Mouse (Mus musculus) forebrain, embryonic 11.5 days (tissue): ENCODE results near the gene Tmem208. TPM values are rescaled to one million over a fixed set of nuclear protein-coding genes. Genes with fewer than 3 reads are reported as not detected.
A peak's percentile ranks its signal among the peaks of the same experiment; 100 is the strongest.

Experiments used
- ATAC-seq: fragments of 200-750 bp; cut with Nextera tagmentation; replicated peaks from 2 replicates; pipeline ENCODE4 v1.8.0; 2017; ENCODE audit warnings: moderate TSS enrichment; ENCODE audit not compliant: low FRiP score
- DNase-seq: peaks from one replicate; pipeline ENCODE4 v3.0.0-alpha.2; 2017; ENCODE audit warnings: low spot score
- H3K27ac ChIP-seq: fragments of 300-500 bp; sonication (generic); 2 replicates; pipeline ENCODE4 v1.5.1; 2014; ENCODE audit warnings: low read depth, low read length
- H3K27me3 ChIP-seq: fragments of 300-500 bp; sonication (generic); 2 replicates; pipeline ENCODE4 v1.6.1; 2014; ENCODE audit warnings: mild to moderate bottlenecking, low read length, mixed read lengths; ENCODE audit not compliant: control insufficient read depth, insufficient read depth
- H3K36me3 ChIP-seq: fragments of 300-500 bp; sonication (generic); 2 replicates; pipeline ENCODE4 v1.6.1; 2014; ENCODE audit warnings: mild to moderate bottlenecking, low read length, moderate library complexity, mixed read lengths; ENCODE audit not compliant: control insufficient read depth, insufficient read depth
- H3K4me1 ChIP-seq: fragments of 300-500 bp; sonication (generic); replicated peaks from 2 replicates; pipeline ENCODE4 v1.6.1; 2014; ENCODE audit warnings: low read length, mixed read lengths; ENCODE audit not compliant: control insufficient read depth, insufficient read depth
- H3K4me2 ChIP-seq: fragments of 300-500 bp; sonication (generic); 2 replicates; pipeline ENCODE4 v1.6.1; 2014; ENCODE audit warnings: low read depth, mild to moderate bottlenecking, low read length, moderate library complexity, mixed read lengths; ENCODE audit not compliant: severe bottlenecking
- H3K4me3 ChIP-seq: fragments of 300-500 bp; sonication (generic); 2 replicates; pipeline ENCODE4 v1.5.1; 2014; ENCODE audit warnings: low read depth, low read length
- H3K9ac ChIP-seq: fragments of 300-500 bp; sonication (generic); 2 replicates; pipeline ENCODE4 v1.6.1; 2014; ENCODE audit warnings: low read length
- H3K9me3 ChIP-seq: fragments of 300-500 bp; sonication (generic); 2 replicates; pipeline ENCODE4 v1.6.1; 2016; ENCODE audit warnings: low read length, mixed read lengths; ENCODE audit not compliant: control insufficient read depth
- WGBS: fragments of 180-500 bp; shearing (Covaris S2); extraction: QIAGEN DNeasy Blood & Tissue Kit; methylation state at CpG from one replicate; pipeline ENCODE4 v1.1.7; 2014; 5-methylcytosine and 5-hydroxymethylcytosine counted together
- polyA plus RNA-seq: library from polyadenylated mRNA; unstranded; fragments of >200 nt; fragmentation: Nextera tagmentation; extraction: Ambion mirVana; gene quantifications from 2 replicates; pipeline ENCODE4 v1.2.1, GENCODE M21; 2014

Gene Tmem208
- polyA plus RNA-seq, 1 experiment from 2014 or later = 85.0 TPM

DNA sequence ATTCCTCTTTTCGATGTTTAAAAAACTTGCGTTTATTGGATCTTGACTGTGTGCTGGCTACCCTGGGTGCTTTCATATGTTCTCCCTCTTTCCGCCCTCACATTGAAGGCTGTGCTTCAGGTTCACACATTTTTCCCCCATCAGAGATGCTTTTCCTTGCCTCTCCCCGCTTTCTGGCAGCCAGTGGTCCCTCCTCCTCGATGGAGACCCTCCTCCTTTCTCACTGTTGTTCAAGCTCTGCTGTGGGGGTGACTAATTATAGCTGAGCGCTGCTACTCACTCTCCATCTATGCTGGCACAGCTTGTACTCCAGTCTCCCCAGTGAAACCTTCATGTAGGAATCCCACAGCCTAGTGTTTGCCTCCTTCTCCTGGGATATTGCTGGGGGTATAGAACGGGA, 24.0 kb downstream of the Tmem208 start:
- WGBS = 45% methylated on average over 7 of the region's 7 CpGs
- peak overlapping the region; percentile 80; the same call in 1 of the 2 replicates for H3K9ac ChIP-seq
- peak; percentile 51 for DNase-seq
- H3K9me3 ChIP-seq = no peaks in the 10 kb centered on the region
- H3K36me3 ChIP-seq = no peaks in the 10 kb centered on the region
- H3K27me3 ChIP-seq = no peaks in the 10 kb centered on the region
- H3K4me2 ChIP-seq = peak overlapping the region; percentile 78; the same call in 1 of the 2 replicates
- peak overlapping the region; percentile 63; the same call in 1 of the 2 replicates for H3K4me3 ChIP-seq
- H3K4me1 ChIP-seq = peaks cover 8% of the 10 kb centered on the region
- ATAC-seq = no peak
- no peak overlapping the region for H3K27ac ChIP-seq

DNA sequence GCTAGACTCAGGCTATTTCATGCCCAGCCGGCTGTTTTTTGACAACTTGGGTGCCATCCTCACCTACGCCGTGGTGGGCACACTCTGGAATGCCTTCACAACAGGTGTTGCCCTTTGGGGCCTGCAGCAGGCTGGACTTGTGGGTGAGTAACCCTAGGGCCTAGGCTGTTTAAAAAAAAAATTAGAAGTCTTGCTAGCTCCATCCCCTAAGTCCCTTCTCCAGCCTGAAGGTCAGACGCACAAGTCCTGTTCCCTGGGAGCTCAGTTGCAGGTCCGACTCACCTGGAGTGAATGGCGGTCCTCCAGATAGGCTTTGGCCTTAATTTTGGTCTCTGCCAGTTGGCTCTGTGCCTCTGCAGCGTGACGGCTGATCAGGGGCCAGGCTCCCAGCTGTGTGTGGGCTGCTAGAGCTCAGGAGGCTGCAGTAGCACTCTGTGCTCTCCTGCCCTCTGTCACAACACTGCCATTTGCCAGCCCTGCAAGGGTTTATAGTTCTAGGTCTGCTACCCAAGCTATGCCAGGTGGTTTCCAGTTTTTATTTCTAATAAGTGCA, 27.5 kb downstream of the Tmem208 start:
- WGBS = 81% methylated on average over 8 of the region's 8 CpGs
- no peak overlapping the region for H3K9ac ChIP-seq
- H3K27ac ChIP-seq = no peak overlapping the region
- no peak for ATAC-seq
- DNase-seq = no peak
- no peaks in the 10 kb centered on the region for H3K9me3 ChIP-seq
- H3K36me3 ChIP-seq = no peaks in the 10 kb centered on the region; the same call in 1 of the 2 replicates
- H3K4me2 ChIP-seq = no peak overlapping the region
- no peak overlapping the region for H3K4me3 ChIP-seq
- H3K27me3 ChIP-seq = no peaks in the 10 kb centered on the region
- H3K4me1 ChIP-seq = peaks cover under 1% of the 10 kb centered on the region; the same call in 1 of the 2 replicates

DNA sequence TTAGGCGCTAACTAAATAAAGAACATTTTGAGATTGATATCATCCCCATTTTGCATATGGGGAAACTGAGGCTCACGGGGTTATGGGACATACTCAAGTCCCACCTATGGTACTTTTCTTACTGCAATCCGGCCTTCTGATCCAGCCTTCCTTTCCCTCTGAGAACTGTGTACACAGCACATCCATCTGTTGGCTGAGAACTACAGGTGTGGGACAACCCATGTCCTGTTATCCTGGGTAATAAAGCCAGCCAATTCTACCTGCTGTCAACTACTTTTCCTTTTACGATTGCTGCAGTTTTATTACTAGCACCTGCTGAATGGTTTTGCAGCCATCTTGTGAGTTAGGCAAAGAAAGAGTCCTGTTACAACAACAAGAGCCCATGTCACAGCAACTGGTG, 28.4 kb downstream of the Tmem208 start:
- no peak overlapping the region for H3K4me2 ChIP-seq
- no peaks in the 10 kb centered on the region for H3K9me3 ChIP-seq
- no peaks in the 10 kb centered on the region; the same call in 1 of the 2 replicates for H3K36me3 ChIP-seq
- H3K27ac ChIP-seq = no peak overlapping the region
- WGBS = 90% methylated on average over 4 of the region's 4 CpGs
- no peak for DNase-seq
- H3K4me1 ChIP-seq = no peaks in the 10 kb centered on the region
- no peaks in the 10 kb centered on the region for H3K27me3 ChIP-seq
- no peak for ATAC-seq
- no peak overlapping the region for H3K9ac ChIP-seq
- no peak overlapping the region for H3K4me3 ChIP-seq

DNA sequence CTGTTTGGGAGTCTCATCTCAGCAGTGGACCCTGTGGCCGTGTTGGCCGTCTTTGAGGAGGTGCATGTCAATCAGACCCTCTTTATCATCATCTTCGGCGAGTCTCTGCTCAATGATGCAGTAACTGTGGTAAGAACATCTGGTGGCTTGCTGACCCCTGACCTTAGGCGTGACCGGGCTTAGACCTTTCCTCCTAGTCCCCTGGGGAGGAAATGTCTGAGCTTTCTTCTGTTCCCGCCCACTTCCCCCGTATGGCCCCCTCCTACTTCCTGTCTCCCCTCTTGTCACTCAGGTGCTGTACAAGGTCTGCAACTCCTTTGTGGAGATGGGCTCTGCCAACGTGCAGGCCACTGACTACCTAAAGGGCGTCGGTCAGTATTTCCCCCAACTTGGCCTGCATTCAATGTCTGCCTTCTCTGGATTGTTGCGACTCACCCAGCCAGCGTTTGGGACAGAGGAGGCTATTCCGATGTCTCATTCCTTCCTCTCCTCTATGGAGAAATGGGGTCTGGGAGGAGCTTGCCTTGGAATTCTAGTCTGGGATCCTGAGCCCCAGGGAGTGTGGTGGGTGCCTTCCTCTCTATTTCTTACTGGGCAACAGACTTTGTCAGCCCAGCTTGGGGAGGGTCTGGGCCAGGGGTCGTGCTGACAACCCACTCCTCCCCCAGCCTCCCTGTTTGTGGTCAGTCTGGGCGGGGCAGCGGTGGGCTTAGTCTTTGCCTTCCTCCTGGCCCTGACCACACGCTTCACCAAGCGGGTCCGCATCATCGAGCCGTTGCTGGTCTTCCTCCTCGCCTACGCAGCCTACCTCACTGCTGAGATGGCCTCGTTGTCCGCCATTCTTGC, 29.2 kb downstream of the Tmem208 start:
- H3K4me1 ChIP-seq = no peaks in the 10 kb centered on the region
- no peak overlapping the region; the same call in 1 of the 2 replicates for H3K9ac ChIP-seq
- H3K4me2 ChIP-seq = no peak overlapping the region
- no peaks in the 10 kb centered on the region for H3K9me3 ChIP-seq
- no peak for ATAC-seq
- no peak overlapping the region for H3K4me3 ChIP-seq
- DNase-seq = no peak
- no peaks in the 10 kb centered on the region for H3K27me3 ChIP-seq
- no peak overlapping the region for H3K27ac ChIP-seq
- no peaks in the 10 kb centered on the region; the same call in 1 of the 2 replicates for H3K36me3 ChIP-seq
- WGBS = 79% methylated on average over 26 of the region's 26 CpGs

DNA sequence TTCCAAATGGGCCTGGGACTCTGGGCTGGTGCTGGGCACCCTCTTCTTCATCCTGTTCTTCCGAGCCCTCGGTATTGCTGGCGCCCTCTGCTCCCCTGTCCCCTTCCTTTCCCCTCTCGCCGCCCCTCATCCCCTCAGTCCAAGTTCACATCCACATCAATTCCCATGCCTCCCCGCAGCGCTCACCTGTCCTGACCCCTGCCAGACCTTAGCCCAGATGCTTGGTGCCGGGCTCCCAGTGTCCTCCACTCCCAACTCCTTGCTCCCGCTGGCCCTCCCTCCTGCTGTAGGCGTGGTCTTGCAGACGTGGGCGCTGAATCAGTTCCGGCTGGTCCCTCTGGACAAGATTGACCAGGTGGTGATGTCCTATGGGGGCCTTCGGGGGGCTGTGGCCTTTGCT, 30.5 kb downstream of the Tmem208 start:
- Histone ChIP-seq H3K27ac (no peak overlapping the region), H3K9me3 (no peaks in the 10 kb centered on the region), H3K9ac (no peak overlapping the region), H3K4me3 (no peak overlapping the region), H3K4me1 (no peaks in the 10 kb centered on the region), H3K27me3 (no peaks in the 10 kb centered on the region), H3K36me3 (no peaks in the 10 kb centered on the region; the same call in 1 of the 2 replicates), H3K4me2 (no peak overlapping the region)
- 84% methylated on average over 14 of the region's 14 CpGs for WGBS
- no peak for DNase-seq
- ATAC-seq = no peak

DNA sequence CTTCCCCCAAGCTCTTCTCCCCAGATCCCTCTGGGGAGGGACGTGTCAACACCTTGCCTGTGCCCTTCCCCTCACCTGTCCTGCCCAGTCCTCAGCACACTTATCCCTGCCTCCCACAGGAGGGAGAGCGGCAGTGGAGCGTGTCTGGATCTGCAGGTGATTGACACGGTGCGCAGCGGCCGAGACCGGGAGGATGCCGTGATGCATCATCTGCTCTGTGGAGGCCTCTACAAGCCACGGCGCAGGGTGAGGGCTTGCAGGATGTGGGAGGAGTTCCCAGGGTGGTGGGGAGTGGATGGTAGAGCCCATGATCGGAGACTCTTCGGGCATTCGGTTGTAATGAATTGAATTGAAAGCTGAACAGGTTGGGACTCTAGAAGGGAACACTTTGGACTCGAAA, 33.1 kb downstream of the Tmem208 start:
- Histone ChIP-seq H3K27ac (no peak overlapping the region), H3K27me3 (no peaks in the 10 kb centered on the region), H3K9me3 (no peaks in the 10 kb centered on the region), H3K4me1 (no peaks in the 10 kb centered on the region), H3K9ac (no peak overlapping the region), H3K36me3 (no peaks in the 10 kb centered on the region; the same call in 1 of the 2 replicates), H3K4me2 (no peak overlapping the region), H3K4me3 (no peak overlapping the region)
- DNase-seq (no peak), ATAC-seq (no peak)
- 74% methylated on average over 15 of the region's 15 CpGs for WGBS

DNA sequence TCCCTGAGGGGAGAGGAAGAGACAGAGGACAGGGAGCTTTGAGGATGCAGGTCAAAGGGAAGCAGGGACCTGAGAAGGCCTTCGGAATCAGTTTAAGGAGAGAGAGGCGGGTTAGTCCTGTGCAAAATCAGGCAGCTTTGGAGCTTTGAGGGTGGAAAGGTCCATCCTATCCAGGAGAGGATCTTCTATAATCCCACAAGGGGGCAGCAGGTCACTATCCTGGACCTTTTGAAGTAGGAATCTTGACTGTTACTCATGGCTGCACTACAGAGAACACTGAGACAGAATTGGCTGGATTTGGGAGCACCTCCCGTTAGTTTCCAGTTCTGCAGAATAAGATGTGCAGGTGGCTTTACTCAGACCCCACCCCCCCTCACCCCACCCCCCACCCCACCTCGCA, 33.5 kb downstream of the Tmem208 start:
- H3K9me3 ChIP-seq = no peaks in the 10 kb centered on the region
- DNase-seq (no peak), ATAC-seq (no peak)
- WGBS = 42% methylated on average over 4 of the region's 4 CpGs
- no peaks in the 10 kb centered on the region for H3K27me3 ChIP-seq
- no peak overlapping the region for H3K4me3 ChIP-seq
- H3K27ac ChIP-seq = no peak overlapping the region
- H3K36me3 ChIP-seq = no peaks in the 10 kb centered on the region; the same call in 1 of the 2 replicates
- no peak overlapping the region for H3K4me2 ChIP-seq
- no peaks in the 10 kb centered on the region for H3K4me1 ChIP-seq
- no peak overlapping the region for H3K9ac ChIP-seq

DNA sequence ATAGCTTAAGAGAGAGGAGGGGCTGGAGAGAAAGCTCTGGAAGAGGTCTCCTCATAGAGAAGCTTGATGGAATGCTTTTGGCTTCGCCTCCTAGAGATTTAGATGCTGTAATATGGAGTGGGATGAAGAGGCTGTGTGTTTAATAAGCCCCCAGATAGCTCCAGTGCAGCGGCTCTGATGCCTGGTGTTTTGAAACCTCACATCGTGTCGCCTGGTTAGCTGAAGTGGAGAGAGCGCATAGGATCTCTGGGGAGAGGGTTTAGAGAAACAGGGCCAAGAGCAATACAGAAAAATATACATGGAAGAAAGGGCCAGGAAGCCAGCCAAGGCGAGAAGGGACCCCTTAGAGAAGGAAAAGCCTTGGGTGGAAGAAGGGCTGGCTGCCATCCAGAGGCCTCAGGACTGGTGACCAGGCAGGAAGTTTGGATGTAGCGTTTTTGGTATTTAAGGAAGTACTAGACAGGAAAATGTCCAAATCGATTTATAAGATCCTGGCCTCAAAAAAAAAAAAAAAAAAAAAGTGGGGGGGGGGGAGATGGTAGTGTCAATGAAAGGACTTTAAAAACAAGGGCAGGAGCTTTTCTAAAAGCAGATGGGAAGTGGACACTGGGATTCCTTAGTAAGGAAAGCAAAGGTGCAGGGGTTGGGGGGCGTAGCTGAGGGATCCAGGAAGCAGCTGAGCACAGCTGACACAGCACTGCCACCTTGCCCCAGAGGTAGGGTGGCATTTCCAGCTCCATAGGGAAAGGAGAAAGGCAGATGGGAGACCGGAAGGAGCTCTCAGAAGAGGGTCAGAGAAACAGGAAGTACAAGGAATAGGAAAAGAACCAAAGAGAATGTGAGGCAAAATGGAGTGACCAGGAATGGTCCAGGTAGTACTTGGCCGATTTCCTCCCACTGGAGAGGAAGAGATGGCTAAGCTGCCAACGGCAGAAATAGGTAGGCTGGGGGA, 35.9 kb downstream of the Tmem208 start:
- no peaks in the 10 kb centered on the region for H3K9me3 ChIP-seq
- no peak overlapping the region for H3K4me3 ChIP-seq
- ATAC-seq (no peak), DNase-seq (no peak)
- no peaks in the 10 kb centered on the region; the same call in 1 of the 2 replicates for H3K36me3 ChIP-seq
- H3K4me2 ChIP-seq = no peak overlapping the region
- H3K27ac ChIP-seq = no peak overlapping the region
- no peaks in the 10 kb centered on the region for H3K4me1 ChIP-seq
- no peaks in the 10 kb centered on the region for H3K27me3 ChIP-seq
- 85% methylated on average over 12 of the region's 12 CpGs for WGBS
- H3K9ac ChIP-seq = no peak overlapping the region
